Mouse (Mus musculus) stomach, postnatal 0 days (tissue): ENCODE results near the gene Aim2.

Source experiments
- CTCF ChIP-seq: IDR thresholded peaks from 2 replicates; pipeline ENCODE4 v1.5.1; 2016; ENCODE audit warnings: antibody characterized with exemption, low read depth, mild to moderate bottlenecking, moderate library complexity
- EP300 ChIP-seq: optimal IDR thresholded peaks from 2 replicates; pipeline ENCODE3; 2016; ENCODE audit warnings: antibody characterized with exemption

DNA sequence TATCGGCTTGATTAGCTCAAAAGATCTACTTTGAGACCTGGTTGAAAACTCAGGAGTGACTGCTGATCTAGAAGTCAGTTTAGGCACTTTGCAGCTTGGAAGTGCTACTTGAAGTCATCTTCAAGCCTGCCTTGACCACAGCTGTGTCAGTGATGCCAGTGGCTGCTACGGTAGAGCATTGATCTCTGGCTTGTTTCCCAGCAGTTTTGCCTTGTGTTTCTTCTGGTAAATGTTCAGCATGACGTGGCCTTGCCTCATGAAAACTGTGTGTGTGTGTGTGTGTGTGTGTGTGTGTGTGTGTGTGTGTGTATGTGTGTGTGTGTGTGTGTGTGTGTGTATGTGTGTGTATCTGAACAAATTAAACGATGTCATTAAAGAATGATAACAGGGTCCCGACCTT is 106.1 kb downstream of the Aim2 start:
- no peak for TF ChIP-seq EP300
- TF ChIP-seq CTCF: no peak
